Comparison of ENCODE assay signal across 8 mouse cellular contexts in the genomic region with DNA sequence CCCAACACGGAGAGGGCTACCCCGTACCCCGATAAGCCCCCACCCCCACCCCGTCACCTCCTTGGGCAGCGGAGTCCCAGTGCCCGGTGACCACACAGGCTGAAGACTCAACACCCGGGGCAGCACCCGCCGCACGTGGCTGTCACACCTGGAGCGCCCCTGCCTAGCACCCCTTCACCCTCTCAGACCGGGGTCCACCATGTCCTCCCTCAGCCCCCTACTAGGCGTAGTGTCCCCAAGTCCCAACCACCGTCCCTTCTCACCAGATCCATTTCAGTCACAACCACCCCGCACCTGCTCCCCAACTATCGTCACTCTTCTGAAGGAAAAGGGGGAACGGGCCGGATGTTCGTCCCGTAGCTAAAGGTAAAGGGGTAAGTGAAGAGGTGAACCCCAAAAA. TPM values are rescaled to one million over a fixed set of nuclear protein-coding genes. Genes with fewer than 3 reads are reported as not detected.
DNase-seq lines count a peak whose midpoint lies in the region; ATAC-seq and TF ChIP-seq lines count a peak whose summit lies in the region.

No protein-coding gene starts in this region.

- no peaks in the 10 kb centered on the region for H3K4me1 ChIP-seq in heart, embryonic 15.5 days (replicated peaks)
- H3K4me1 ChIP-seq in G1E (ENCODE audit: insufficient read depth, low read depth, low read length), result peaks cover 6% of the 10 kb centered on the region; the same call in 1 of the 2 replicates
- no peaks in the 10 kb centered on the region for H3K4me1 ChIP-seq in embryonic fibroblast, embryonic 13.5 days (ENCODE audit: control insufficient read depth, insufficient read depth, low read length)
- no peaks in the 10 kb centered on the region for H3K4me1 ChIP-seq in intestine, postnatal 0 days (replicated peaks; ENCODE audit: control insufficient read depth, insufficient read depth, low read length)
- peaks cover 18% of the 10 kb centered on the region for H3K4me1 ChIP-seq in midbrain, embryonic 10.5 days

- H3K36me3 ChIP-seq in heart, embryonic 15.5 days, result no peaks in the 10 kb centered on the region
- H3K36me3 ChIP-seq in G1E (replicated peaks), result peaks cover 16% of the 10 kb centered on the region
- H3K36me3 ChIP-seq in intestine, postnatal 0 days (ENCODE audit: control insufficient read depth, insufficient read depth), result no peaks in the 10 kb centered on the region
- H3K36me3 ChIP-seq in midbrain, embryonic 10.5 days, result no peaks in the 10 kb centered on the region

- no peak for TF ChIP-seq CTCF in G1E (IDR thresholded peaks at IDR 0.05; ENCODE audit: low read depth, low read length)
- TF ChIP-seq CTCF in embryonic fibroblast, embryonic 13.5 days (IDR thresholded peaks at IDR 0.05; ENCODE audit: borderline replicate concordance, insufficient read depth, low read length), result no peak
- no peak for TF ChIP-seq CTCF in intestine, postnatal 0 days (IDR thresholded peaks at IDR 0.05; ENCODE audit: low read depth)

- H3K9ac ChIP-seq in heart, embryonic 15.5 days, result peak overlapping the region; percentile 62
- H3K9ac ChIP-seq in intestine, postnatal 0 days (ENCODE audit: low read depth, low read length), result peak overlapping the region; percentile 48

- peak overlapping the region; percentile 70 for H3K4me3 ChIP-seq in heart, embryonic 15.5 days
- peak overlapping the region; percentile 81 for H3K4me3 ChIP-seq in G1E (ENCODE audit: low read depth, low read length)
- peak overlapping the region; percentile 76 for H3K4me3 ChIP-seq in embryonic fibroblast, embryonic 13.5 days (ENCODE audit: insufficient read depth, low read length)
- H3K4me3 ChIP-seq in intestine, postnatal 0 days (ENCODE audit: low read depth, low read length), result peak overlapping the region; percentile 52
- H3K4me3 ChIP-seq in midbrain, embryonic 10.5 days, result peak overlapping the region; percentile 70

- peak overlapping the region; percentile 87 for H3K4me2 ChIP-seq in heart, embryonic 15.5 days
- peak overlapping the region; percentile 75 for H3K4me2 ChIP-seq in intestine, postnatal 0 days (replicated peaks; ENCODE audit: low read depth)

- no peak for ATAC-seq in heart, embryonic 15.5 days (replicated peaks; ENCODE audit: insufficient number of reproducible peaks, insufficient read depth, low FRiP score, low read depth)
- no peak for ATAC-seq in G1E (ENCODE audit: extremely low read depth, insufficient number of reproducible peaks, low FRiP score, poor library complexity, severe bottlenecking)
- ATAC-seq in intestine, postnatal 0 days, result peak; percentile 6

- no peak for TF ChIP-seq POLR2A in embryonic fibroblast, embryonic 13.5 days (IDR thresholded peaks at IDR 0.05; ENCODE audit: low read depth, low read length)

- H3K27ac ChIP-seq in heart, embryonic 15.5 days, result peak overlapping the region; percentile 38; the same call in 1 of the 2 replicates
- no peak overlapping the region; the same call in 1 of the 2 replicates for H3K27ac ChIP-seq in embryonic fibroblast, embryonic 13.5 days (ENCODE audit: insufficient read depth, low read length)
- H3K27ac ChIP-seq in intestine, postnatal 0 days (ENCODE audit: low read depth, low read length), result peak overlapping the region; percentile 46; the same call in 1 of the 2 replicates
- peak overlapping the region; percentile 79 for H3K27ac ChIP-seq in midbrain, embryonic 10.5 days (replicated peaks)

- no peaks in the 10 kb centered on the region for H3K27me3 ChIP-seq in heart, embryonic 15.5 days
- no peaks in the 10 kb centered on the region for H3K27me3 ChIP-seq in G1E (ENCODE audit: insufficient read depth, low read length)
- no peaks in the 10 kb centered on the region for H3K27me3 ChIP-seq in intestine, postnatal 0 days (replicated peaks; ENCODE audit: control insufficient read depth, insufficient read depth, low read length)
- H3K27me3 ChIP-seq in midbrain, embryonic 10.5 days (ENCODE audit: low read depth, poor library complexity, severe bottlenecking), result peaks cover 30% of the 10 kb centered on the region

- WGBS in heart, embryonic 15.5 days, result 11% methylated on average over 17 of the region's 20 CpGs
- 26% methylated on average over 20 of the region's 20 CpGs for WGBS in intestine, postnatal 0 days
- WGBS in midbrain, embryonic 10.5 days, result 23% methylated on average over 19 of the region's 20 CpGs

- no peaks in the 10 kb centered on the region for H3K9me3 ChIP-seq in heart, embryonic 15.5 days (replicated peaks)
- H3K9me3 ChIP-seq in G1E (replicated peaks), result no peaks in the 10 kb centered on the region
- no peaks in the 10 kb centered on the region for H3K9me3 ChIP-seq in intestine, postnatal 0 days (ENCODE audit: control insufficient read depth)
- no peaks in the 10 kb centered on the region for H3K9me3 ChIP-seq in midbrain, embryonic 10.5 days (replicated peaks)

- no peak for DNase-seq in heart, postnatal 4 days
- DNase-seq in G1E (ENCODE audit: low spot score), result peak; percentile 4
- DNase-seq in midbrain, embryonic 10.5 days (ENCODE audit: low spot score), result no peak
- DNase-seq in Muller cell, postnatal 12 days (ENCODE audit: inconsistent ontology term), result no peak
- no peak for DNase-seq in layer of hippocampus, adult 9-10 months (ENCODE audit: low spot score)

RNA-seq across cellular contexts. Expression of gene Txlng, which starts 0.5 kb away (rescaled TPM):
- polyA plus RNA-seq in heart, embryonic 15.5 days (2015; fragmentation: Nextera tagmentation; extraction: Ambion mirVana), result 9.0 and 9.9 TPM in 2 replicates
- 1 to 10 TPM; 9.0 TPM for total RNA-seq in heart, postnatal 4 days (2021)
- total RNA-seq in G1E (2014; fragmentation: Nextera tagmentation), result 39.1 and 43.0 TPM in 2 replicates
- 32.2 and 36.5 TPM in 2 replicates for total RNA-seq in G1E (2017)
- polyA plus RNA-seq in G1E (2012), result 5.5 and 8.2 TPM in 2 replicates
- 10.0 and 12.5 TPM in 2 replicates for polyA plus RNA-seq in embryonic fibroblast, embryonic 13.5 days (2011; ENCODE audit: insufficient read length, low read depth, missing spikeins)
- 5.7 and 6.7 TPM in 2 replicates for polyA plus RNA-seq in intestine, postnatal 0 days (2015; fragmentation: Nextera tagmentation; extraction: Ambion mirVana)
- 14.5 and 14.6 TPM in 2 replicates for polyA plus RNA-seq in midbrain, embryonic 10.5 days (2016; fragmentation: Nextera tagmentation; extraction: Ambion mirVana)

RNA-seq across cellular contexts. Expression of gene Syap1, which starts 59.5 kb away (rescaled TPM):
- polyA plus RNA-seq in heart, embryonic 15.5 days (2015; fragmentation: Nextera tagmentation; extraction: Ambion mirVana), result 25.8 and 25.9 TPM in 2 replicates
- 10 to 100 TPM; 34.6 to 34.8 TPM for total RNA-seq in heart, postnatal 4 days (2021)
- total RNA-seq in G1E (2014; fragmentation: Nextera tagmentation) (30.6 and 34.4 TPM in 2 replicates), G1E (2017) (46.0 and 53.5 TPM in 2 replicates)
- 5.9 and 6.7 TPM in 2 replicates for polyA plus RNA-seq in G1E (2012)
- 64.5 and 67.1 TPM in 2 replicates for polyA plus RNA-seq in embryonic fibroblast, embryonic 13.5 days (2011; ENCODE audit: insufficient read length, low read depth, missing spikeins)
- 46.7 and 47.5 TPM in 2 replicates for polyA plus RNA-seq in intestine, postnatal 0 days (2015; fragmentation: Nextera tagmentation; extraction: Ambion mirVana)
- 25.7 and 25.8 TPM in 2 replicates for polyA plus RNA-seq in midbrain, embryonic 10.5 days (2016; fragmentation: Nextera tagmentation; extraction: Ambion mirVana)
